8 mouse cellular contexts compared by ENCODE assay signal in the genomic region with DNA sequence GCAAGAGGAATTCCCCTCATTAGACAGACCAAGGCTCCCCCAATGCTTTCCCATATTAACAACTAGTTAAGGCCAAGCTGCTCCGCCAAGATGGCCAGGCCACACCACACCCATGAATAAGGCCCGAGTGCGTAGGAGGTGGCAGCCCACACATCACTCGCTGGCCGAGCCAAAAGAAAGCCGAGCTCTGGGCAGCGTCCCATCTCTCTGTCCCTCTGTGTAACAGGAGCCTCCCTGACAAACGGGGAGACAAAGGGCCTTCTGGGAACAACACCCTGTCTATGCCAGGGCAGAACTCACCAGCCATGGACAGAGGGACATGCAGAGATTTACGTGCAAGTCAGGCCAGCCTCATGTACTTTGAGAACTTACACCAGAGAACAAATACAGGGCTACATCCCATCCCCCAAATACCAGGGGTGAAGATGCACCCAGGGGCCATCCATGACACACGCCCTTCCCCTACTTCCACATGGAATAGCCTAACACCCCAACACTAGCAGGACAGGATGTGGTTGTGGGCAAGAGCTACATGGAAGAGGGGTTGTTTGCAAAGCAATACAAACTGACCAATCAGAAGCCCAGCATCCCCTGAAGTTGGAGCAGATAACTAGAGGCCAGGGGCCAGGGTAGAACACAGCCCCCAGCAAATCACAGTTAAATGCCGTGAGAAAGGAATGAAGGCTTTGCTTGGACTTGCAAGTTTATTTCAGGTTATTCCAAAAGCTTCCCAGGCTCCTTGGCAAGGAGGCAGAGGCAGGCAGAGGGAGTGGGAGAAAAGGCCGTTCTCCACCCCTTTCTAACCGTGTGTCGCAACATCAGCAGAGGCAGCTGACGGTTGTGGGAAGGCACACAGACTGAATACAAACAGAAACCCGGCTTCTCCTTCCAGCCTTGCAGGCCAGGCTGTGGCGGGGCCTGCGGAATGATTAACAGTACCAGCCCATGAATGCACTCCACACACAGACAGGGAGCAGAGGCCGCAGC. TPM values are rescaled to one million over a fixed set of nuclear protein-coding genes. Genes with fewer than 3 reads are reported as not detected.
DNase-seq lines count a peak whose midpoint lies in the region; ATAC-seq and TF ChIP-seq lines count a peak whose summit lies in the region.

No protein-coding gene starts in this region.

- CTCF ChIA-PET in Patski (lab: Charles Lee) = interaction anchor here (1.1 to 1.3 kb wide), 3 partner anchors 12 to 15 kb away, joined by 3 read pairs; no protein-coding TSS in a partner anchor

- DNase-seq in 3T3-L1 (ENCODE audit: low read depth, low spot score) (peak; percentile 92), Patski (ENCODE audit: low read depth, low spot score) (no peak)
- DNase-seq in fibroblast of lung, adult 2 months (ENCODE audit: low read depth) = peak; percentile 99
- peak; percentile 59 to 73 for DNase-seq in heart, postnatal 14 days
- peak; percentile 25 to 37 for DNase-seq in layer of hippocampus, adult 2 months (ENCODE audit: low spot score in 2 of 2)
- DNase-seq in urinary bladder, postnatal 14 days (ENCODE audit: low spot score) = peak; percentile 76
- no peak for DNase-seq in spleen, postnatal 10 days (ENCODE audit: low spot score in 2 of 2)

- TF ChIP-seq CTCF in Patski (IDR thresholded peaks at IDR 0.05) = no peak
- TF ChIP-seq CTCF in layer of hippocampus, adult 2 months (conservative IDR thresholded peaks at IDR 0.05) = no peak

- no peaks in the 10 kb centered on the region for H3K27me3 ChIP-seq in Patski

- in situ Hi-C loops in Patski (cut with MboI; ENCODE audit: low pct_unique_long_range_greater_than_20kb) = no loop called here

- peak overlapping the region; percentile 75 for H3K27ac ChIP-seq in layer of hippocampus, adult 2 months

- intact Hi-C loops in heart, postnatal 14 days (cut with DNase I) = no loop called here

- H3K4me3 ChIP-seq in layer of hippocampus, adult 2 months = no peak overlapping the region

- POLR2A ChIA-PET in Patski (lab: Charles Lee) = interaction anchor here (1.2 kb wide), 1 partner anchor 27 kb away, joined by 5 read pairs; no protein-coding TSS in a partner anchor

- ATAC-seq in Patski = peak; percentile 61
- ATAC-seq in megakaryocyte, adult 5-6 weeks (ENCODE audit: poor library complexity, severe bottlenecking) = 0 out of 2 replicates have a peak, but pooled peaks have one; percentile 30

RNA-seq across cellular contexts. Expression of a gene that starts 30.8 kb away (rescaled TPM):
- 132 TPM for polyA plus RNA-seq in Patski (2021)
- 1 to 10 TPM; 7.5 to 9.1 TPM for total RNA-seq in heart, postnatal 14 days (2021)
- 10 to 100 TPM; 11.4 to 12.0 TPM for total RNA-seq in layer of hippocampus, adult 2 months (2021)
- total RNA-seq in megakaryocyte, adult 5-6 weeks (2015) = not detected in 2 replicates
- not detected in 2 replicates for total RNA-seq in megakaryocyte, adult 5-6 weeks (2017)

Comparison
In these comparisons a context has a peak if more than half of its experiments do, and no peak if none do; other contexts are left out.
1. DNase-seq: peak in 3T3-L1 (single experiment), fibroblast of lung, adult 2 months (single experiment), heart, postnatal 14 days (2 of 2), layer of hippocampus, adult 2 months (2 of 2) and urinary bladder, postnatal 14 days (single experiment); none in Patski (single experiment) and spleen, postnatal 10 days (0 of 2).
2. RNA of a gene that starts 30.8 kb away (total RNA-seq): 11.4 to 12.0 TPM in layer of hippocampus, adult 2 months and 7.5 to 9.1 TPM in heart, postnatal 14 days; not detected in megakaryocyte, adult 5-6 weeks; every median in the first group is over 4 times any median in the second.